Mouse (Mus musculus) liver, postnatal 0 days (tissue): ENCODE results near the gene Armc8.

ENCODE experiments used
- CTCF ChIP-seq: sonication (generic); IDR thresholded peaks from 2 replicates; pipeline ENCODE4 v1.5.1; 2016; ENCODE audit warnings: antibody characterized with exemption, low read depth
- EP300 ChIP-seq: IDR thresholded peaks from 2 replicates; pipeline ENCODE4 v1.6.1; 2016; ENCODE audit warnings: antibody characterized with exemption, low read depth, mild to moderate bottlenecking

DNA sequence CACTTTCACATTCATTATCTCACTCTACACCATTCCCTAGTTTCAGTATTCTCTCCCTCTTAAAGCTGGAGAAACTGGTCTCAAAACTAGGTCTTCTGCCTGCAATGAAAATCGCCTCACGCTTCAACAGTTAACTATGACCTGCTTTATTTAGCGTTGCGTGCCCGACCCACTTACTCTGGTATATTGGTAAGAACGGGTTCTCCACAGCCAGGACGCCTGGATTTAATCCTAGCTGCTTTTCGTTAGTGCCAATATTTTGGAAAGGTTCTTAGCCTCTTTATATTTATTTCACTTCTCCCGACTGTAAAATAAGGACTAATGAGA lies 335 bp upstream of the Armc8 start:
- TF ChIP-seq CTCF (no peak), EP300 (no peak)
